Mouse (Mus musculus): Measurements from ENCODE around the gene Mgmt.

Mgmt gene

DNA sequence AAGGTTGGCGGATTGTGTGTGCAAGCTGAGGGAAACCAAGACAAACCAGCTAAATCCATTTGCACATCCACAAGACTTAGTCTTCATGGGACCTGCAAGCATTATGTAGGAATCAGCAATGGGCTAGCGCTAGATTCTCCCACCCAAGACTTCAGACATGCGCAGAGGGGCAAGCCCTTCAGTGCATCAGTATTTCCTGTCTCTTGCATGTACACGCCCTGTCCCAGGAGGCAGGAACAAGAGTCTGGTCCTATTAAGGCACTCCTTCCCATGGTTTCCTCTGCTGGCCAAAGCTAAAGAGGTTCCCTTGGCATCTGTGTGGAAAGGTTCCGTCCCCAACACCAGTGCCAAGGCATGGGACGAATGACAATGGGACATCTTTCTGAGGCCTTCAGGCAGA lies 166.7 kb downstream of the Mgmt start:
- no peak for DNase-seq (ENCODE audit: low spot score in 2 of 2)

DNA sequence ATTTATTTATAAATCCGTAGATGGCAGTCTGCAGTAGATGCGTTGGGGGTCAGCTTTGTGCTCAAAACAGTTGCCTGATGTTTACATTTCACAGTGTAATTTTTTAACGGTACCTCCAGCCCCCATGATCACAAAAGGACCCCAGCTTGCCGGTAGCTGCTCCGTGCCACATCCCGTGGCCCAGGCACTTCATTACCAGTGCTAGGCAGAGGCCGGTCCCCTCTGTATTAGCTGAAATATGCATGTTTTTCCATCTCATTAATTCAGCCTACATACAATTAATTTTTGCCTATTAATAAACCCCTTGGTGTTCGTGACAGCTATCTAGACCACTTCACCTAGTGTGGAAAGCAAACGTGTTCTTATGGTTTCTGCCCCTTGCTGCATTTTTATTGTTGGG lies 169.8 kb downstream of the Mgmt start:
- DNase-seq (ENCODE audit: low spot score in 2 of 2), result no peak

DNA sequence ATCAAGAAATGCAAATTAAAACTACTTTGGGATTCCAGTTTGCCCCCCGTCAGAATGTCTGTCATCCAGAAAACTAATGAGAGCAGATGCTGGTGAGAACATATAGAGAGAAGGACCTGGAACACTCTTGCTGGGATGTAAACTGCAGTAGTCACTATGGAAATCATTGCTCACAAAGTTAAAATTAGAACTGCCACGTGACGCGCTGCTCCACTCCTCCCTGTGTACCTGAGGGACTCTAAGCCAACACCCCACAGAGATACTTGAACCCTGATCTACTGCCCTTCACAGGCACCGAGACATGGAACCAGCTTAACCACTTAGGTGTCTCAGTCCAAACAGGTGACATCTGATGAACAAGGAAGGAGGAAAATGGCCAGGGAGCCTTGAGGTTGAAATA lies 171.0 kb downstream of the Mgmt start:
- no peak for DNase-seq (ENCODE audit: low spot score in 2 of 2)

DNA sequence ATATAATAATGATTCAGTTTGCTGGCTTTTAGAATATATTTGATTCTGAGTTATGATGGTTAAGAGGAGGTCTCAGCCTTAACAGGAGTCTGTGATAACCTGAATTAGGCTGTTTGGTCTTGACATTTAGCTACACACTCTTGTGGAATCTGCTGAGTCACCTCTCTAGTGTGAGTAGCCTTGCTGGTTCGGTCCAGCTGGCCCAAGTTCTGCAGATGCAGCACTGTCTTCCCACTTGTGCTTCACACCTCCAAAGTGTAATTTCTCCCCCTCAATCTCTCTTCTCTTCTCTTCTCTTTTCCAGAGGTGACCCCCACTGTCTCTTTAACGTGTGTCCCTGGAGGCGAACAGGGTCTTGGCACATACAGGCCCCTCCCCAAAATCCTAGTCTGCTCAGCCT lies 171.8 kb downstream of the Mgmt start:
- no peak for DNase-seq (ENCODE audit: low spot score in 2 of 2)

DNA sequence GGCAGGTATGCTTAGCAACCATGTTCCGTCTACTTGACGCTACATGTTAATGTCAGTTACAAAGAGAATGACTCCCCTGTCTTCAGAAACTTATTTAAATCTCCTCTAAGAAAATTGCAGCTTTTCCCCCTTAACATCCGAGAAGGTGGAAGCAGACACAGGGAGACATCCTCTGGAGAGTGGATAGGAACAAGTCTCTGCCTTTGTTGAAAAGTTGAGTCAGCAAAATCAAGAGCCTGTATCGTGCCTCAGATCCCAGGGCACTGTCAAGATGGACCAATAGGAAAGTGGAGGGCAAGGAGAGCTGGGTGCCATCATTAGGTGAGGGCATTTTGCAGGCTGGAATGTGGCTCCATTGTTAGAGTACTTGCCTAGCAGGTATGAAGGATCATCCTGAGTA lies 172.6 kb downstream of the Mgmt start:
- no peak for DNase-seq (ENCODE audit: low spot score in 2 of 2)

DNA sequence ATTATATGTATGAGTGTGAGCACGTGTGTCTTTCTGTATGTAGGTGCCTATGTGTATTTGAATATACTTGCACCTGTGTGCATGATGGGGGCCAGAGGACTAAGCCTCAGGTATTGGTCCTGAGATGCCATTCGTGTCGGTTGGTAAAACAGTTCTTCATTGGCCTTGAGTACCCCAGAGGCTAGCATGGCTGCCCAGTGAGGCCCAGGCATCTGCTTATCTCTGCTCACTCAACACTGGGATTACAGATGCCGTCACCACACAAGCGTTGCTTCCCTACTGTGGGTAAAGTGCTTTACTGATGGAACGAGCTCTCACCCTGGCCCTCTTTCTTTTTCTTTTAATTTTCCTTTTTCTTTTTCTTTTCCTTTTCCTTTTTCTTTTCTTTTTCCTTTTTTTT lies 173.3 kb downstream of the Mgmt start:
- no peak for DNase-seq (ENCODE audit: low spot score in 2 of 2)

DNA sequence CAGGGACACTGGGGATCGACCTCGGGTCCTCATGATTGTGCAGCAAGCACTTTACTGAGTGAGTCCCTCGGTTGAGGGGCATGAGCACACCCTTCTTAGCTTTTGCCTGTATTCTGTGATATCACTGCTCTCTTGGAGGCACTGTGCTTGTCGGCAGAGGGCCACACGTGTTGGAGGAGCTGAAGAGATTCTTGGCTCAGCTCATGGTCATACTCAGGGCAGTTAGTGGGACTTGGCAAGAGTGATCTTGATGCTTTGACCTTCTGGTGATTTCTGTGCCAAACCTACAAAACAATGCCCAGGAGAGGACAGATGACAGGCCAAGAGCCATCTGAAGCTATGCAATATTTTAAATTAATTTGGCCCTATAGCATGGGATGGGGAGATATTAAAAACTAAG lies 174.4 kb downstream of the Mgmt start:
- no peak for DNase-seq (ENCODE audit: low spot score in 2 of 2)

DNA sequence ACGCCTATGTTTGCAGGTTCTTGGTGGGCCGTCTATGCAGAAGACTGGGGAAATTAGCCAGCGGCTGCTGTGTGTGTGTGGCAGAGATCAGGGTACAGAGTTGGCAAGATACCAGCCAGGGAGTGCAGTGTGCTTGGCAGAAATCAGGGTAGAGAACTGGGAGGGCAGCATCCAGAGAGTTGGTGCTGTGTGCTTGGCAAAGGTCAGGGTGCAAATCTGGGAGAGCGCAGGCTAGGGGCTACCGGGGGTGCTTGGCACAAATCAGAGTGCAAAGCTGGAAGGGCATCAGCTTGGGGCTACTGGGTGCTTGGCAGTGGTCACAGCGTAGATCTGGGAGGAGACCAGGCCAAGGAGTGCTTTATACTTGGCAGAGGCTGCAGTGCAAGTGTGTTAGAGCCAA lies 175.4 kb downstream of the Mgmt start:
- DNase-seq (ENCODE audit: low spot score in 2 of 2), result no peak

DNA sequence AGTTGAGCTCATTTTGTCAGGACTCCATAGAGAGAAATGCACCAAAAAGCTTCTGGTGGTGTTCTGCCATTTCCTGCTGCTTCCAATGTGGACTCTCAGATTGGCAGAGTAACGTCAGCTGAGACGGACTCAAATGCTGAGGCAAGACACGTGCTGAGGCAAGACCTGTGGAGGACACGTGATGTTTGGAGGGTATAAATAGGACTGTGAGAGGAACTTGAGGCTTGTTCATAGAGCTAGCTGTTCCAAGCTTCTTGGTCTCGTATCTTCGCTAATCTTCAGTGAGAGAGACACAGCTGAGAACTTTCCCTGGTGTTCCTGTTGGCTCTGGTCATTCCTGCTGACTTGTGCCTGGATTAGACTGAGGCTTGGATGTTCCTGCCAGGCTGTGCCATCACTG lies 176.9 kb downstream of the Mgmt start:
- DNase-seq (ENCODE audit: low spot score in 2 of 2), result no peak

DNA sequence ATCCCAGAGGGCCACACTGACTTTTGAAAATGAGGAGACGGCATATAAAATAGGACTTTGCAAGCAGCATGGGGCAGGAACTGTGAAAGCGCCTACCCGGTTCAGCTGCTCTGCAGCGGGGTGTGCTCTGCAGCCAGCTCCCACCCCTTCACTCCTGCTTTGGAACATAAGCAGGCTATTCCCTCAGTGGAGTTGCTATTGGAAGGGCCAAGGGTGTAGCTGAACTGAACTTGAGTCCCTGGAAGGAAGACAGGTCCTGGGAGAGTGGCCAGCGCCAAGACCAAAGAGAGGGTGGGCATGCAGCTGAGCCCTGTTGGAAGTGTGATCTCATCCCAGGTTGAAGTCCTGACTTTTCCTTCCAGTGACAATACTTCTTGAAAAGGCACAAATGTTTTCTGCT lies 179.5 kb downstream of the Mgmt start:
- no peak for DNase-seq (ENCODE audit: low spot score in 2 of 2)

DNA sequence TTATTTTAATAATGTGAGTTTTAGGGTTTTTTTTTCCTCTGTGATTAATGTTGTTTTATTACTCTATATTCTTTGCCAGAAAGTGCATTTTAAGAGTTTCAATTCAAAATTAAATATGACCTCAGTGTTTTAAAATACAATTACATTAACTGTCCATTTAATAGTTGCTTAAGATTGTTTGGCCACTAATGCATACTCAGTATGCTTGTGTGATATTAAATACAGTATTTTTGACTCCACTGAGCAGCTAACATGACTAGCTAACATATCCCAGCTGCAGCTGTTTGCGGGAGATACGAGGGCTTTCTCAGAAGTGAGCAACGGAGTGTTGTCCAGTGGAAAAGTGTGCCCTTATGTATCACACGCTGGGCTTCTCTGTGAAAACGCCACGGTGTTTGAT lies 179.9 kb downstream of the Mgmt start:
- DNase-seq (ENCODE audit: low spot score in 2 of 2), result no peak

DNA sequence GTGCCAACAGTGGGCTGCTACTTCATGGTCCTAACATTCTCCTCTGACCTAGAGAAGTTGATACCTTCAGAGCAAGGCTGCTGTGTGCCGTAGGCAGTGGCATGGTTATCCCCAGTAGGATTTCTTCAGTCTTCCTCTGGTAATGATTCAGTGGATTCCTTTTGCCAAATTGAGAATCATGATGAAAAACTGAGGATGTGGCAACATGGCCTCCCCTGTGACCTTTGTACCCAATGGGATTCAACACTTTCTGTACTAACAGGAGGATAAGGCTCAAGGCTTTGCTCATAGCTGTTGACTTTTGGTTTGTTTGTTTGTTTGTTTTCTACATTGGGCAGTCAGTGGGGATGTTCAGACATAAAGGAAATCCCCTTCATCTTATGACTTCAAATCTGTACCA lies 180.9 kb downstream of the Mgmt start:
- no peak for DNase-seq (ENCODE audit: low spot score in 2 of 2)

DNA sequence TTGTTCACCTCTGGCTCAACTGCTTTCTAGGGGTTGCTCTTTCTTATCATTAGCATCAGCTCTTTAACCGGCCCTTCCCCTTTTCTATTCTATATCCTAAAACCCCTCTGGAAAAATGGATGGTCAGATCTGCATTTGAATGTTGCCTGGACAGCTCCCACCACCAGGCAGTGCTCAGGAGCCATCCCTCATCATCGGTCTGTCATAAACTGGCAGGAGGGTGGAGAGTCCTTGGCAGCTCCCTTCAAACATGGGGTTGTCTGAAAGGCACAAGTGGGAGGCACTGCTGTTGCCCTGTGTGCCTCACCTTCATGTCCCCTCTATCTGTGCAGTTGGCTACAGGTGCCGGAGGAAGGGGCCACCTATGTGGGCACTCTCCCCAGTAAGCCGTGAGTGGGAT lies 185.8 kb downstream of the Mgmt start:
- no peak for DNase-seq (ENCODE audit: low spot score in 2 of 2)

DNA sequence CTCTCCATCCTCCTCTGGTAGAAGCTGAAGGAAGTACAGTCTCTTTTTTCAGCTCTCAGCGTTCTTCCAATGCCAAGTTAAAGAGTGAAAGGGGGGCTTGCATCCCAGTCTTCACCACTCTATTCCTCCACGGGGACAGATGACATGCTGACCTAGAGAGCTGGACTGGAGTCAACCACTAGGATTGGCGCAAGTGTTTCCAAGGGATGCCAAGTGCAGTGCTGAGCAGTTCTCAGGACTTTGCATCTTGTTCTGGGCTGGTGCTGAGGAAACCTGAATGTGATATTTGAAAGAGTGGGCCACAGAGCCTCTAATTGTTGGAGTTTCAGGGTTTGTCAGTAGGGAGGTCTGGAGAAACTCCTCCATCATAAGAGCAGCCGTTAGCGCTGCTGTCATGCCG lies 187.8 kb downstream of the Mgmt start:
- no peak for DNase-seq (ENCODE audit: low spot score in 2 of 2)

DNA sequence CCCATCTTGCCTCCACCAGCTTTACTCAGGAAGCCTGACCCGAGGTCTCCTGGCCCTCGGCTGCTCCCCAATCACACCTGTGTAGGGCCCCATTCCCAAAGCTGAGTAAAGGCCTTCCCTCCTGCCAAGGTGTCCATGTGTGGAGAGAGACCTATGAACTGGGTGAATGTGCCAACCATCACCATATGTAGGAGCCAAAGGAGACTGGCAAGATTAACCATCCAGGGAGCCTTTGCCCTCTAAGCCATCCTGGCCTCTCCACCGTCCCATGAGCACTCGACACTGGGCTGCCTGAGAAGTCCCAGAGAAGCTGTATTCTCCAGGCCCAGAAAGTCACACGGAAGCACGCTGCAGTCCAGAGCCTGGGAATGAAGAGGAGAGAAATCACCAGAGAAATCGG lies 190.2 kb downstream of the Mgmt start:
- no peak for DNase-seq (ENCODE audit: low spot score in 2 of 2)

DNA sequence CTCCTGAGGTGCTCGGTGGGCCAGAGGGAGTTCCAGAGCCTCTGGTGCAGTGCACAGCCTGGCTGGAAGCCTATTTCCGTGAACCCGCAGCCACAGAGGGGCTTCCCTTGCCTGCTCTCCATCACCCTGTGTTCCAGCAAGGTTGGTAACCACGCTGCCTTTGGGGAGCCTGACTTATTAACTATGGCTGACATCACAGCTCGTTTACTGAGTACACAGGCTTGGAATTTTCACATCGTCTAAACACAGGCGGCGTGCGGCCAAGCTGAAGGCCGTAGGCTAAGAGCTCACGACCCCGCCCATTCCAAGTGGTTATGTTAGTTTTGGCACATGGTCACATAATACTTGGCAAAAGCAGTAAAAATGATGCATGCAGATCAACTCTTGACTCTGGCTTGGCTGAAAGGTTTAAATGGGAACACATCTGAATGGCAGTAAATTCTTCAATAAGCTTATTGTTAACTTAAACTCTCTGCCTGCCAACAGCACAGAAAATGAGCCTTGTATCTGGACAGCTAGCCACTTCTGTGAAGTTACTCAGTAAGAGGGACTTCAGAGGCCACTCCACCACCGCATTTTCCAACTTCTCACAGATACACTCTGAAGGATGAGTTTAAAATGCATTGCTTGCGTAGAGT lies 191.7 kb downstream of the Mgmt start:
- DNase-seq (ENCODE audit: low spot score in 2 of 2), result no peak

DNA sequence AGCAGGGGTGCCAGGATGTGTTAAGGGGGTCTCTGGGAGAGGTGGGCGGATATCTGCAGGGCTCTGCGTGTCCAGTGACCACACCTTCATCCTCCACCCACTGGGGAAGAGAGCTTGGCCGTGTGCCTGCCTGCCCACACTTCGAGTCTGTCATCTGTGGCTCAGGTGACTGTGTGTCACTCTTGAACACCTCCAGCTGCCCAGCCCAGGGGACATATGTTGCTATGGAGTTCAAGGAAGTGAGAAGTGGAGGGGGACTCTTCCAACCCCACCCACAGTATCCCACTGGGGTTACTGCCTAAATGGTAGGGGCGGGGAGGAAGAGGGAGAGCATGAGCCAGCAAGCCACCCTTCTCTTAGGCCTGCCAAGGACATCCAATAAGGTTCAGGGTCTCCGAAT lies 192.7 kb downstream of the Mgmt start:
- DNase-seq (ENCODE audit: low spot score in 2 of 2), result no peak

DNA sequence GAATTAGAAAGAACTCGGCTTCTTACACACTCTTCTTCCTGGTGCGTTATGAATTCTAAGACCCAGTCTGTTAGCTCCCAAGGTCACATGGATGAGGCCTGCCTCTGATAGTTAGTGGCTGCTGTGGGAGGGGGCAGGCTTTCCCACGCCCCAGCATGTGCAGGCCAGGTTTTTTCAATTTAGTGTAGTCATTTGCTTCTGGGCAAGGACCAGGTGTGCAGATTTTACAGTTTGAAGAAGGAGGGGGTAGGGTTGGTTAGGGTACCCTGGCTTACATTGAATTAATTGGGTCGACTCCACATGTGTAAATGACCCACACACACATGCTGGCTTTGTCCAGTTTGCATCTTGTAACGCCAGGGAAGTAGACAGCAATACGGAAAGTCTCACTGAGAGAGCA lies 193.7 kb downstream of the Mgmt start:
- no peak for DNase-seq (ENCODE audit: low spot score in 2 of 2)

DNA sequence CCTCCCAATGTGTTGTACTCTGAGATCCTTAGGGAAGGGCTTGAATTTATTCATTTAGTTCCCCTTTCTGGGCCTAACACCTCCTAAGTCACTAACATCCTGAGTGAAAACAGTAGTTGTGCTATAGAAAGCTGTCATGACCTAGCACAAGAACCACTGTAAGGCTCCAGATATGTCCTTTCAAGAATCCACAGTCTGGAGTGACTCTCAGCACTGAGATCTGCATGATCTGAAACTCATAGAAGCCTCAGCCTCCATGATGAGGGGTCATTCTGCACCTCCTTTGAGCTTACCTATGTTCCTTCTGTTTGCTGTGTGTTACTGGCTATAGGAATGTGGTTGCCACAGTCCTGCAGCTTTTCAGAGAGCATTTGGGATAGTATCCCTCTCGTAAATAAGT lies 200.1 kb downstream of the Mgmt start:
- DNase-seq (ENCODE audit: low spot score in 2 of 2), result no peak

DNA sequence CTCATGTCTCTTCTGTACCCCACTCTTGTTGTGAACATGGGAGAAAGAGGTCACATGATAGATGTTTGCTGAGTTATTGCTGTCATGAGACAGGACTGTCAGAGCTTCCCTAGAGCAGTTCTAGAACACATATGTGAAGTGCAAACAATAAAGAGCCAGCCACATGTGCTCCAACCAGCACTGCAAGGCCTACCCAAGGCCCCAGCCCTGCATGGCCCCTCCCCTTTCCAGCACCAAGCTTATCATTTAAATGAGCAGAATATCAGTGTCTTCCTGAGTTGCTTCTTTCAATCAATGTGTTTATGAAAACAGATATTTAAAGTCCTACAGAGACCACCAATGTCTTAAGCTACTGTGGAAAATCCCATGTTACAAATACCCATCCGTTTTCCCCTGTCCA lies 201.3 kb downstream of the Mgmt start:
- no peak for DNase-seq (ENCODE audit: low spot score in 2 of 2)

DNA sequence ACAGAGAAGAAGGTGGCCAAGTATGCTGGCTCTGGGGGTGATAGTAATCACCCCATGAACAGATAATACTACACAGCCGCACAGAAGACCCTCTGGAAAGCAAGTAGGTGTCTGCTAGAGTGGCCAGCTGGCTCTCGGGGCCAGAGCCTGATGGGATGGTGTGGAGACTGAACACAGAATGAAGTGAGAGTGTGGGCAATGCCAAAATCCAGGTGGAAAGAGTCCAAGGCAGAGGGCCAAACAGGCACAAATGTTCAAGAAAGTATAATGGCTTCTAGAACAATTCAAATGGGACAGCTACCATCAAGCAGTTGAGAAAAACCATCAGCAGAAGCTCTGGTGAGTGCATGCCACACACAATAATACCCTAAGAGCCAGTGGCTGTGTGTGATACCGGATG lies 205.4 kb downstream of the Mgmt start:
- no peak for DNase-seq (ENCODE audit: low spot score in 2 of 2)

DNA sequence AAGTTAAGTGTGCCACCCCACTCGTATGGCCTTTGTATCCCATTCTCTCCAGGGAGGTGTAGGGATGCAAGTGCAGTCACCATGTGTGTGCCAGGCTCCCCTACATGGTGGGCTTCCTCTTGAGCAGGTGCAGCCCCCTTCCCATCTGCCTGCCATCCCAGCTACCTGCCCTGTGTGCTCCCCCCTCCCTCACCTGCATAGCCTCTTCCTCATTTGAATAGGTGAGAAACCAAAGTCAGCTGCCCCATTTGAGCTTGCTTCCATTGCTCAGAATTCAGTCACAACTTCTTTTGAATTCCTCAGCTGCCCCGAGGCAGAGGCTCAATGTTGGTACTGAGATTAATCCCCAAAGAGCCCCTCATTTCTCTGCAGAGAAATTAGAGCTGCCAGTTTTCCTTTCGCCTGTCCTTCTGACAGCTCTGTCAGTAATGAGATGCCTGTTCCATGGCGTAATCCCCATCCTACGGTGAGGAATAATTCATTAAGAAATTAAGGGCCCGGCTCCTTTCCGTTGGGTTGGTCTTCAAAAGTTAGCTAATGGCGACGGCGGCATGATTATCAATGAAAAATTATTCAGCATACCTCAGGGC lies 208.3 kb downstream of the Mgmt start:
- no peak for DNase-seq (ENCODE audit: low spot score in 2 of 2)

DNA sequence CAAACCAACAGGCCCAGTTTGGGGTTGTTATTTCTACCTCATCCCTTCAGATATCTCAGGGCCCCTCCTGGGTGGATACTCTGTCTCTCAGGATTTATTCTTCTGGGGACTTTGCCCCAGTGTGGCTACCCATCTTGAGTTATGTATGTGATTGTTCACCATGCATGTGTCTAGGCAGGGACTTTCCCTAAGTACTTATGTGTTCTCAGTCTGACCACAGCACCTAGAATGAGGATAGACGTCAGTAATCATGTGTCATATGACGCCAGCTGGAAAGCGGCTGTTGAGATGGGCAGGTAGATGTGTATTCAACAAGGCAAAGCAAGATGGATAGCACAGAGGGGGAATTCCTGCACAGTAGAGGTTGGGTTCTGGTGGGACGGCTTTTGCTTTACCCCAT lies 217.7 kb downstream of the Mgmt start:
- DNase-seq (ENCODE audit: low spot score in 2 of 2), result no peak

DNA sequence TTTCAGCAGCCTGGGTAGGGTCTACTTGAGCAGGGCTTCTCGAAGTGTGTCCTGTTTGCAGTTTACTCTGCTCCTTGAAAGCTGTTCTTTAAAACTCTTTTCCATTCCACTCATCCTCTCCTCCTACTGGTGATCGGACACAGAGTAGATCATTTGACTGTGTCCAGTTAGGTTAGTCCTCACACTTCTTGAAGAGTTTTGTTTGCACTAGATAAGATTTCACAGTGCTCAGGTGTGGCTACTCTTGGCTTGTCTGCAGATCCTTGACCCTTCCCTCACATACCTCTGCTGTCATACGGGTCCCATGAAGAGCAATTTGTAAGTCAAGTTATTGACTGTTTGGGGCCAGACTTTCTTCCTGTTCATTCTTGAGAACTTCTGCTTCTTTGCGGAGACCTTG lies 221.8 kb downstream of the Mgmt start:
- DNase-seq (ENCODE audit: low spot score in 2 of 2), result no peak

Measured in frontal cortex, postnatal 25 days (tissue).